Mouse (Mus musculus): ENCODE measurements around the gene Spock2.

DNA sequence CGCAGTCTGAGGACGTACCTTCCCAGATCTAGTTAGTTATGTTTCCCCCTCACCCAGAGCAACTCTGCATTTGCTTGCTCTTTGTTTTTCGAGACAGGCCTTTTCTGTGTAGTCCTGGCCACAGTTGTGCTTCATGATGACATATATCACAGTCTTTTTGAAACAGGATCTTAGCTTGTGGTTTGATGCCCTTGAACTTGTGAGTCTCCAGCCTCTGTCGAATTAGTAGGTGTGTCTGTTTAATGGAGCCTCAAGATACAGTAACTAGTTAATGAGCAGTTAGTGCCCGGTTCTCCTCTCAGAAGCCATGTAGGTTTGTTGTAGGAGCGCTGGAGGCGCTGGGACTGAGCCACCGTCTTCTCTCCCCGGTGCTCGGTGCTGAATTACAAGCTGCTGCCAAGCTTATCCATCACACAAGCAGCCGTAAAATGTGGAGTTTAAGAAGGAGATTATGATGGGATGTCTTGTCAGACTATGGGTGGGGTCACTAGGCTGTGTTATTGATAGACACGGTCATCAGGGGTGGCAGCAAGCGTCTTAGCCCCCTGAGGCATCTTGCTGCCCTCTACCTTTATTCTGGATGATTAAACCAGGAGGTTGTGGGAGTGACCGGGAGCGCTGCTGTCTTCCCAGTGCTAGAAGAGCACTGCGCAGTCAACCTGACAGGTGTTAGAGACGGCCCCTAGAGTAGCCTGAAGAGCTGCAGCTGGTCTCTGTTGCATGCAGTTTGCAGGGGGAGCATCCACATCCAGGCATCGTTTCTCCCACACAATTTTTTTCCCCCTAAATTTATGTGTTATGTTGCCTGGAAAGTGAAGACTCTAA, 28.1 kb upstream of the Spock2 start:
- TF ChIP-seq CTCF (IDR thresholded peaks at IDR 0.05; ENCODE audit: low read depth) (no peak), EP300 (IDR thresholded peaks at IDR 0.05; ENCODE audit: low read depth) (peak; percentile 9; the same call in 1 of the 2 replicates)
